Mouse (Mus musculus) heart, postnatal 25 days (tissue): ENCODE data around the gene Mbtps2. TPM values are rescaled to one million over a fixed set of nuclear protein-coding genes. Genes with fewer than 3 reads are reported as not detected.
A peak's percentile ranks its signal among the peaks of the same experiment; 100 is the strongest.

ENCODE experiments used
- DNase-seq: peaks from one replicate; pipeline ENCODE4 v3.0.0; 2022; ENCODE audit warnings: low spot score
- intact Hi-C: fragments of 180-260 bp; cut with DNase I; formaldehyde crosslinking; loops from one replicate; pipeline ENCODE4 v1.15.1; 2025
- total RNA-seq, 2 experiments: library from RNA; stranded (reverse); gene quantifications; 2 replicates each; pipeline ENCODE4 v1.2.3; 2021

Mbtps2 gene
- total RNA-seq, result 10 to 100 TPM; 10.7 to 12.2 TPM

- peak; percentile 23 for DNase-seq
- intact Hi-C loops, result no loop called here
These were observed at the start of gene Mbtps2 for GRCm38 (mm10) chrX:157598186-157598996. Gene Mbtps2, minus strand, starts transcription at chrX:157598715.

DNA sequence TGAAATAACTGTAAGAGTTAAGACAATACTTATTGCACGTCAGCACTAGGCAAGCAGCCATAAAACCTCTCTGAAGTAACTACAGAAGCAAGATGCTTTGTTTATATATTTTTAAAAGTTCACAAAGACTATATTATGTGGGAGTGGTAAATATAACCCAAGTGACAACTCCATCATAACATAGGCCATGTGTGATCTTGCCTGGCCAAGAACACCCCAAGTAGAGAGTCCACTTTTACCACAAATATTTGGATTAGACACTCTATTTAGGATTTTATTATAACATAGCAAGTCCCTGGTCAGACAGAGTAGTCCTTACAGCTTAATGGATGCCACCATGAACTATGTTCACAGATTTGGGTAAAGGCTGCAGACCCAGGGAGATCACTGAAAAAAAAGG is 47.9 kb upstream of the Mbtps2 start:
- DNase-seq, result no peak
- intact Hi-C loops, result no loop called here

DNA sequence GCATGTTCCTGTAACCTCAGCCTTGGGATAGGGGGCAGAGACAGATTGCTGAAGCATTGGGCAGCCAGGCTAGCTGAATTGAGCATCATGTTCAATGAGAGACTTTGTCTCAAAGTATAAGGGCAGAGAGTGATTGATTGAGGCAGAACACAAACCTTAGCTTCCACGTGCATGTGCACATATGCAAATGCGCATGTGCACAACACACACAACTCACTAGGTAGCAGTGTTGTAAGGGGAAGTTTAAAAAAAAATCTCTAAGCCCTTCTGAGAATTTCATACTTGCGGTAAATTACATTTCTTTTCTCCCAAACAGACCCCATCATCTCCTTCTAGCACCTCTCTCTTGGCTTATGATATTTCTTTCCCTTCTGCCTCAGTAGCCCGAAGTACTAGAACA is 46.2 kb upstream of the Mbtps2 start:
- no peak for DNase-seq
- intact Hi-C loops, result loop anchor here (2.0 to 5.0 kb wide), 4 partner anchors 42 to 178 kb away; partner anchors contain the start of gene Yy2

GRCm38 (mm10) chrX:157644300-157644699 is 45.8 kb upstream of the Mbtps2 start:
- intact Hi-C loops, result loop anchor here (2.0 to 5.0 kb wide), 4 partner anchors 42 to 177 kb away; partner anchors contain the start of gene Yy2
- DNase-seq, result no peak

GRCm38 (mm10) chrX:157642856-157643255 is 44.3 kb upstream of the Mbtps2 start:
- intact Hi-C loops, result loop anchor here (5.0 kb wide), 3 partner anchors 41 to 156 kb away; partner anchors contain the start of gene Yy2
- DNase-seq, result no peak

- no peak for DNase-seq
- intact Hi-C loops, result no loop called here
These were observed 38.7 kb upstream of the Mbtps2 start for GRCm38 (mm10) chrX:157637253-157637652.

DNA sequence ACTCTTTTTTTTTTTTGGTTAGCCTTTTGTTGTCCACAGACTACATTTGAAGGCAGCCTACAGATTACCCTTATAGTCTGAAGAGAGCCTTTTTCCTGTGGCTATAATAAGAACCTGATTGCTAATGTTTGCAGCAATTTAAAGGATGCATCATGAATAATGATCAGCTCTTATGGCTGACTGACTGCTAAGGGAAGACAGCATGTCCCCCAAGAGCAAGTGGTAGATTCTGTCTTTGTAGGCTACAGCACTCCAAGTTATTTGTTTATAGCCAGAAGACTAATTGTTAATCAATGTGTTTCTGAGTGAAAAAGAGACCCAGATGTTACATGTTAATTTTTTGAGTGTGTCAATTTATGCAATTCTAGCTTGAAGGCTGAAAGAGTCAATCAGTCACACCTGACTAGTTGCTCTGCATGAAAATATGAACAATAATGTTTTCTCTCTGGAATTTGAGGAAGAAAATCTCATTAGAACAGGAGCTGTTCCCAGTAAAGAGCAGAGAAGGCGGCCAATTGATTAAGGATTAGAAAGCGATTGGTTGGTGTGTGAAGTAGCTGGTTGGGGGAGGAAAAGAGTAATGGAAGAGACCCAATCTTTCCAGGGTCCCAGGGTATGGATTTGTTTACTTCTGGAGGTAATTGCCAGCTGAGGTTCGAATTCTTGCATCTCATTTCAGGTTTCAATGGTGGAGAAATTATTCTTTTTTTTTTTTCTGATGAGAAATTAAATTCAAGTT is 35.3 kb upstream of the Mbtps2 start:
- intact Hi-C loops, result no loop called here
- DNase-seq, result no peak

DNA sequence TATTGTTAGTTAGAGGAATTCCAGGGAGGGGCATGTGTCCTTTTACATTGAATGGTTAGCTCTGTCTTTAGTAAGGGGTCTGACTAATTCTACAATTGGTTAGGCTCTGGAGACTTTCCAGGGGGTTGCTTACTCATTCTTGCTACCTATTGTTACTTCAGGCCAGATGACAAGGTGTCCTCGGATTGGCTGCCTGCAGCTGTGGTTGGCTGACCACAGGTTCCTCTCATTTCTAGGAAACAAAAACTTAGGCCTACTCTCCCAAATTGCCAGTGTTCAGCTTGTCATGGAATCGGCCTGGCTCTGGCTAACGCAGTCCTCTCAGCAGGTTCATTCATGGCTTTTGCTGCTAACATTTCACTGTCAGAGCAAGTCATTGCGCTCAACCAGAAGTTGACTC is 31.8 kb upstream of the Mbtps2 start:
- DNase-seq, result no peak

DNA sequence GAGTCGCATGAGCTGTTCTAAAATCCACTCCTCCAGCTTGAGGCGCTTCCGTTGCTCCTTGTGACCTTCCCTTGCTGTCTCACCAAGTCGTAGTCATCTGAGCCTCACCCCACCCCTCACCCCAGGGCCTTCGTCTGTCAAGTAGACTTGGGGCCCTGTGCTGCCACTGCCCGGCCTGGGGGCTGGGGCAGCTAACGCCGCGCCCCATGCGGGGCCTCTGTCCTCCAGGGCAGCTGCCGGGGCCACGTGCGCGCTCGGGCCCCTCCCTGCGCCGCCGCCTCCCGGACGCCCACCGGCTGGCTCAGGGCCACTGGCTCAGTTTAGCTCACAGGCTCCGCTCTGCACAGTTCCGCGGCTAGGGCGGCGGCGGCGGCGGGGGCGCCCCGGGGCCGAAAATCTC is 14.4 kb upstream of the Mbtps2 start:
- no peak for DNase-seq

More for the DNA sequence above, 31.8 kb upstream of the Mbtps2 start:
- intact Hi-C loops, result no loop called here

GRCm38 (mm10) chrX:157601450-157601849 is 2.9 kb upstream of the Mbtps2 start:
- DNase-seq, result no peak
- intact Hi-C loops, result loop anchor here (2.0 to 5.0 kb wide), 2 partner anchors 41 to 115 kb away; no protein-coding TSS in a partner anchor

More for the DNA sequence above, 14.4 kb upstream of the Mbtps2 start:
- intact Hi-C loops, result no loop called here

DNA sequence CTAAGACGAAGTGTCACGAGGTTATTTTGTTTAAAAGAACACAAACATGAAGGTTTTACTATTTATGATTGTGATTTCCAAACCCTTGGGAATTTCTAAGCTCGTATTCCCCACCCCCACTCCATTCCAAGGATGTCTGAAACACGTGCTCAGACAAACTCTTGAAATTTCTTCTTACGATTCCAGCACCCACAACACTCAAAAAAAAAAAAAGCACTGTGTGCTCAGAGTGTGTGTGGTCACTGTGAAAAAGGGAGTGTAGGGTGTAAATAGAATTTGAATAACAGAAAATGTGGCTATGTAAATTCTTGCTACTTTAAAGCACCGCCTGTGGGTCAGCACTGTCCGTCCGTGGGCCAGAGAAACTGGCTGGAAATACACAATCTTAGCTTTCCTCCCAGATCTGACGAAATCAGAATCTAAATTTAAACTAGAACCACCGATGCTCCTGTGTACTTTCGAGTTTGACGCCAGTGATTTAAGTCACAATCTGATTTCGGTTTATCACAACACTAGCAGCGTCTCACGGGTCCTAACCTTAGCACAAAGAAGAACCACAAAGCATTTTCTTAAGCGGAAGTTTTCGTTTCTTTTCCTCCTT is 830 bp downstream of the Mbtps2 start:
- no peak for DNase-seq
- intact Hi-C loops, result no loop called here

GRCm38 (mm10) chrX:157596802-157597201 is 1.7 kb downstream of the Mbtps2 start:
- DNase-seq, result no peak

DNA sequence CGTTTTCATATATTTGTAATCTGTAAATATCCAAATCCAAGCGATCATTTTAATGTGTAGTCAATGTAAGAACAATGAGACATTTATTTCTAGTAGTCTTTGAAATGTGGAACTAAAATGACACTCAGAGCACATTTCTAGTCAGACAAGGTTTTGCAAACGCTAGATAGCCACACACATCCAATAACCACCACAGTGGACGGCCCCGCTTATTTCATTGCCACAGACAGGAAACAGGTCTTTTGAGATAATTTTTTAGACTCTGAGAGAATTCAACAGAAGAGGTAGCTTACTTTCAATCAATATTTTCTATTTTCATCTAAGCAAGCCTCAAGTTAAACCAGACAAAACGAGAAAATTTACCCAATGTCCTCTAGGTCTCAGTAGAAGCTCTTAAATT is 2.6 kb downstream of the Mbtps2 start:
- DNase-seq, result no peak
- intact Hi-C loops, result no loop called here

More at GRCm38 (mm10) chrX:157596802-157597201, 1.7 kb downstream of the Mbtps2 start:
- intact Hi-C loops, result no loop called here

- intact Hi-C loops, result no loop called here
- no peak for DNase-seq
These were observed 3.9 kb downstream of the Mbtps2 start for GRCm38 (mm10) chrX:157594606-157595005.

GRCm38 (mm10) chrX:157587001-157587400 is 11.5 kb downstream of the Mbtps2 start:
- DNase-seq, result no peak
- intact Hi-C loops, result no loop called here

DNA sequence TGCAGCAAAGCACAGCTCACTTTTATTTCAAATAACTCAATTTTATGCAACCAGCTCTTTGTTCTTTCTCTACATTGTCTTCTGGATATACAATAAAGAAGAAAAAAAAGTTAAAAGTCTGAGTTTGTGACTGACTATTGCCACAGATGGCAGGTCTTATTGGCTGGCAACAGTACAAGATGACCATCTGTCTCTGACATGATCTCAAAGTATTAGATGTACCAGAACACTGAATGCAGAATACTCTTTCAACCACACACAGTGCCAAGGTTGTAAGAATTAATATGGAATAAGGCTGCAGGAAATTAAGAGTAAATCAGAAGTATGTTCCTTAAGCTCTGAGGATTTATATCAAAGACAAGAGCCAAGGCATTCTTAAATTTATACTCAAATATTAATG is 12.1 kb downstream of the Mbtps2 start:
- no peak for DNase-seq
- intact Hi-C loops, result no loop called here

- intact Hi-C loops, result no loop called here
- no peak for DNase-seq
These were observed 19.4 kb downstream of the Mbtps2 start for GRCm38 (mm10) chrX:157579108-157579614.

GRCm38 (mm10) chrX:157574683-157575082 is 23.8 kb downstream of the Mbtps2 start:
- intact Hi-C loops, result no loop called here
- no peak for DNase-seq

GRCm38 (mm10) chrX:157568840-157569239 is 29.7 kb downstream of the Mbtps2 start, which contains the start of gene Yy2:
Gene Yy2, minus strand, starts transcription at chrX:157568985.
- intact Hi-C loops, result loop anchor here (5.0 kb wide), 1 partner anchor 73 kb away; no protein-coding TSS in a partner anchor
- DNase-seq, result no peak

GRCm38 (mm10) chrX:157563794-157564193 is 34.7 kb downstream of the Mbtps2 start:
- intact Hi-C loops, result no loop called here
- no peak for DNase-seq
